Mouse (Mus musculus) liver, embryonic 11.5 days (tissue): ENCODE measurements around the gene Fam50a. TPM values are rescaled to one million over a fixed set of nuclear protein-coding genes. Genes with fewer than 3 reads are reported as not detected.

Source experiments
- ATAC-seq: fragments of 200-750 bp; cut with Nextera tagmentation; replicated peaks from 2 replicates; pipeline ENCODE4 v1.8.0; 2017; ENCODE audit warnings: moderate number of reproducible peaks, mild to moderate bottlenecking, moderate TSS enrichment, moderate library complexity; ENCODE audit not compliant: low FRiP score
- DNase-seq: peaks from one replicate; pipeline ENCODE4 v3.0.0-alpha.2; 2017; ENCODE audit warnings: low spot score
- H3K27ac ChIP-seq: fragments of 300-500 bp; sonication (generic); 2 replicates; pipeline ENCODE4 v1.5.1; 2014; ENCODE audit warnings: mild to moderate bottlenecking, low read depth, low read length, control low read depth
- H3K27me3 ChIP-seq: fragments of 300-500 bp; sonication (generic); replicated peaks from 2 replicates; pipeline ENCODE4 v1.6.1; 2014; ENCODE audit warnings: low read length, mixed read lengths; ENCODE audit not compliant: control insufficient read depth, insufficient read depth
- H3K36me3 ChIP-seq: fragments of 300-500 bp; sonication (generic); 2 replicates; pipeline ENCODE4 v1.6.1; 2014; ENCODE audit warnings: mild to moderate bottlenecking, low read length, moderate library complexity, mixed read lengths; ENCODE audit not compliant: control insufficient read depth, insufficient read depth
- H3K4me1 ChIP-seq: fragments of 300-500 bp; sonication (generic); replicated peaks from 2 replicates; pipeline ENCODE4 v1.6.1; 2014; ENCODE audit warnings: low read length, mixed read lengths; ENCODE audit not compliant: control insufficient read depth, insufficient read depth
- H3K4me2 ChIP-seq: fragments of 300-500 bp; sonication (generic); 2 replicates; pipeline ENCODE4 v1.6.1; 2014; ENCODE audit warnings: mild to moderate bottlenecking, control low read depth, moderate library complexity
- H3K4me3 ChIP-seq: fragments of 300-500 bp; sonication (generic); 2 replicates; pipeline ENCODE4 v1.5.1; 2014; ENCODE audit warnings: low read depth, low read length, control low read depth
- H3K9ac ChIP-seq: fragments of 300-500 bp; sonication (generic); 2 replicates; pipeline ENCODE4 v1.6.1; 2014; ENCODE audit warnings: low read depth, low read length, control low read depth
- H3K9me3 ChIP-seq: fragments of 300-500 bp; sonication (generic); 2 replicates; pipeline ENCODE4 v1.6.1; 2016; ENCODE audit warnings: low read length, inconsistent platforms, mixed read lengths; ENCODE audit not compliant: control insufficient read depth
- WGBS: fragments of 180-500 bp; shearing (Covaris S2); extraction: QIAGEN DNeasy Blood & Tissue Kit; methylation state at CpG from one replicate; pipeline ENCODE4 v1.1.7; 2014; 5-methylcytosine and 5-hydroxymethylcytosine counted together
- polyA plus RNA-seq: library from polyadenylated mRNA; unstranded; fragments of >200 nt; fragmentation: Nextera tagmentation; extraction: Ambion mirVana; gene quantifications from 2 replicates; pipeline ENCODE4 v1.2.1, GENCODE M21; 2014

The Fam50a gene
- polyA plus RNA-seq, 1 experiment from 2014 or later, result 55.0 TPM

DNA sequence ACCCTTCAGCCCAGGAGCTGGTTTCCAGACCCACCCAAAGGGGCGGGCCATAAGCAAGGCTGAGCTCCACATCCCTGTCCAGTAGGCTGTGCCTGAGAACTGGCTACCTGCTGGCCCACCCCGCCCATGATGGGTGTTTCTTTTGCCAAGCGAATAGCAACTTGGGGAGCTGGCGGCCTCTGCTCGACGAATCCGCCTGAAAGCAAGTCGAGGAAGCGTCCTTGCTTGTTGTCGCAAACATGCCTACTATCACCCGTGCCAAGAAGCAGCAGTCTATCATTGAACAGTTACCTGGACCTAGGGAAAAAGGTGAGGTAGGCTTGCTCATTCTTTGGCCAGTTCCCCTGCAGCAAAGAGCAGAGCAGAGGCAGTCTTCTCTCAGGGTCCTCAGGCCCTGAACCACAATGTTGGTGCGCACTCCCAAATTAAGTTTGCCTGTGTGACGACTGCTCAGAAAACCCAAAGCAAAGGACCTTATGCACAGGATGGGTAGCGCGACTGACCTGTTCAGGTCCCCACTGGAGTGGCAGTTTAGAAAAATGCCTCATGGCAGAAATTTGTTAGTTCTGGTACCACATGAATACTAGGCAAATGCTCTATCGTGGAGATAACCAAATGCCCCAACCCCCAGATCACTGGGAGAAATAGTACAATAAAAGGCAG lies 31.0 kb upstream of the Fam50a start, which contains the start of the genes Taz and Dnase1l1:
Gene Taz (plus strand): TSS at position 181 of the 663 bp plus-strand sequence.
Gene Dnase1l1 (minus strand): TSS at position 606 of the 663 bp plus-strand sequence.
- Histone ChIP-seq H3K36me3 (no peaks in the 10 kb centered on the region), H3K4me2 (peak within 1 kb of the TSS; percentile 87), H3K4me1 (0 out of 2 replicates have a peak, but pooled peaks cover 3% of the 10 kb centered on the region), H3K4me3 (peak within 1 kb of the TSS; percentile 71), H3K27me3 (no peaks in the 10 kb centered on the region), H3K9me3 (no peaks in the 10 kb centered on the region), H3K27ac (peak within 1 kb of the TSS; percentile 93), H3K9ac (peak within 1 kb of the TSS; percentile 73)
- ATAC-seq, result peak; percentile 95
- 12% methylated on average over 15 of the region's 16 CpGs for WGBS
- peak; percentile 64 for DNase-seq

DNA sequence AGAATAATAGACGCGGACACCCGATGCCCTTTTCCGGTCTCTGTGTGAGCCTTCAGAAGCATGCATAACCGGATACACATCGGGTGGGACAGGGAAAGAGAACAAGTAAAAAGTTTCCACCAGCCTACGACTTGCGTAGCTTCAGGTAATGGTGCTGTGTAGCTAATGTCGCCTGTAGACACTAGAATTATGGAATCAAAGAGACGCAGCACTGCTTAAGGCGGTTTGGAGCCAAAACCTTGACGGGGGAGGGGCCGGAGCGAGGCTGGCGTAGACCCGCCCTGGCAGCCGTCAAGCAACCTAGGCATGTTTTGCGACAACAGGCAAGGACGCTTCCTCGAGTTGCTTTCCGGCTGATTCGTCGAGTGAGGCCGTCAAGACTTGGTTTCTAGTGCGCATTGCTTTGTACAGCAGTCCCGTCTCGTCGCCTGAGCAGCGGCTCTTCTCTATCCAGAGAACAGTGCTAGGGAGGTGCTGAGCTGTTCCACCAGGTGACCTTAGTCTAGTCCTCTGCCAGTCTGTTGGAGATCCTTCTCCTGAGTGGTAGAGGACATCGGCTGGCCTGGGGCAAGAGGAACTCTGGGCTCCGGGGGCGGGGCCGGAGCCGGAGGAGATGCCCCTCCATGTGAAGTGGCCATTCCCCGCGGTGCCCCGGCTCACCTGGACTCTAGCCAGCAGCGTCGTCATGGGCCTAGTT lies 30.3 kb upstream of the Fam50a start:
- no peaks in the 10 kb centered on the region for H3K36me3 ChIP-seq
- H3K9me3 ChIP-seq, result no peaks in the 10 kb centered on the region
- 0 out of 2 replicates have a peak, but pooled peaks cover 3% of the 10 kb centered on the region for H3K4me1 ChIP-seq
- H3K4me2 ChIP-seq, result peak overlapping the region; percentile 87
- peak overlapping the region; percentile 71 for H3K4me3 ChIP-seq
- ATAC-seq (peak; percentile 64), DNase-seq (peak; percentile 74)
- H3K9ac ChIP-seq, result peak overlapping the region; percentile 73
- 15% methylated on average over 39 of the region's 39 CpGs for WGBS
- H3K27me3 ChIP-seq, result no peaks in the 10 kb centered on the region
- H3K27ac ChIP-seq, result peak overlapping the region; percentile 93

DNA sequence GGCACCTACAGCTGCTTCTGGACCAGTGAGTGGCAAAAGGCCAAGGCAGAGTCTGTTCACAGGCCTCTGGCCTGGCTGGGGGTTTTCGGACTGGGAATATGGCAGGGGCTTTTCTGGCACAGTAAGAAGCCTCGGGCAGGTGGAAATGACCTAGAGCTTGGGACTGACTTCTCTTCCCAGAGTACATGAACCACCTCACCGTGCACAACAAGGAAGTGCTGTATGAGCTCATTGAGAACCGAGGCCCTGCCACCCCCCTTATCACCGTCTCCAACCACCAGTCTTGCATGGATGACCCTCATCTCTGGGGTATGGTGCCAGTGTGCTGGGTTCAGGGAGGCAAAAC lies 29.8 kb upstream of the Fam50a start:
- Histone ChIP-seq H3K27ac (peak overlapping the region; percentile 67; the same call in 1 of the 2 replicates), H3K27me3 (no peaks in the 10 kb centered on the region), H3K9ac (peak overlapping the region; percentile 73), H3K4me2 (peak overlapping the region; percentile 87), H3K4me3 (peak overlapping the region; percentile 71), H3K36me3 (no peaks in the 10 kb centered on the region), H3K4me1 (0 out of 2 replicates have a peak, but pooled peaks cover 3% of the 10 kb centered on the region), H3K9me3 (no peaks in the 10 kb centered on the region)
- ATAC-seq (0 out of 2 replicates have a peak, but pooled peaks have one; percentile 1), DNase-seq (no peak)
- WGBS, result 24% methylated on average over 5 of the region's 5 CpGs

DNA sequence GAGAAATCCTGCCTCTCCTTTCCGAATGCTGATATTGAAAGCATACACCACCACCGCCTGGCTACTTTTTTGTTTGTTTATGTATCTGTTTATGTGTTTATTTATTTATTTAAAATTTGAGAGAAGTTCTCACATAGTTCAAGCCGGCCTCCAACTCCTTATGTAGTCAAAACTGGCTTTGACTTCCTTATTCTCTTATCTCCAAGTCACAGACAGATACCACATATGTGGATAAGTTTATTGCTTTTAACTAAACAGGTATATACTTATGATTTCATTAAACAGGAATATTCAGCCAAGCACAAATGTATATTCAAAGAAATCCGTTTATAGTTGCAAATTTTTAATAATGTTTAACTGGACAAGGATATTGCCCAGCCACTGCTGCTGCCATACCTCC lies 19.4 kb upstream of the Fam50a start:
- WGBS, result 61% methylated on average over 4 of the region's 4 CpGs
- Histone ChIP-seq H3K36me3 (no peaks in the 10 kb centered on the region; the same call in 1 of the 2 replicates), H3K27me3 (no peaks in the 10 kb centered on the region), H3K9me3 (no peaks in the 10 kb centered on the region), H3K27ac (no peak overlapping the region), H3K4me2 (no peak overlapping the region), H3K4me1 (no peaks in the 10 kb centered on the region), H3K9ac (no peak overlapping the region), H3K4me3 (no peak overlapping the region)
- no peak for ATAC-seq
- no peak for DNase-seq

DNA sequence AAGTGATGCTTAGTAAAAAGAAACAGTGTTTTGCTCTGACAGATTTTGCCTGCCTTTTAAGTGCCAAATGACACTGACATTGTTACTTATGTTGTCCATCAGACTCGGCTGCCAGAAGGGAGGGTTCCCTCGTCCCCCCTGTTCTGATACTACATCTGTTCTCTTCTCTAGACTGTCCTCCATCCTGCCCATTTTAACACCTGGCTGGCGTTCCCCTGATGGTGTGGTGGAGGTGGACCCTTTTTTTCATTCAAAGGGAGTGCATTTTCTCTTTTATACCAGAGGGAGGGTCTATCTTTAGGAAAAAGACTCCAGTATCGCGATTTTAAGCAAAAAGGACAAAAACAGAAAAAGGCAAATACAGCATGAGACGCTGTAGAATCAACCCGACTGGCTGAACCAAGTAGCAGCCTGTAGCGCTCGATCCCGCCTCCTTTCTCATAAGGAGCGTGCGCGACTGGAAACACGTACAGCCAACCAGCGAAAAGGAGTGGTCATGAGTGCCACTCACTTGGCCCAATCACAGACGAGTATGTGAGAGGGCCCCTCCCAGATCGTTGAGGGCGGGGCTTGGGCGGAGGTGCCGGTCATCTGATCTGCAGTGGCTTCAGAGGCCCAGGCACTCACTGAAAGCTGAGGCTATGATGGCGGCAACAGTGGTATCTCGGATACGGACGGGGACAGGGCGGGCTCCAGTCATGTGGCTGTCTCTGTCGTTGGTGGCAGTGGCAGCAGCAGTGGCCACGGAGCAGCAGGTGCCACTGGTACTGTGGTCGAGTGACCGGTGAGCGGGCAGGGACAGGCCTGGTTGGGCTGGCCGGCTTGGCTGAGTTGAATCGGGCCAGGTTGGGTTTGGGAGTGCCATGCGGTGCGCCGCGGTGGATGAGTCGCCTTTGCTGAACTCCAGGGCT lies 16.0 kb upstream of the Fam50a start, which contains the start of gene Atp6ap1:
Gene Atp6ap1 (plus strand): TSS at position 560 of the 911 bp plus-strand sequence.
- 14% methylated on average over 37 of the region's 37 CpGs for WGBS
- peak; percentile 97 for ATAC-seq
- H3K36me3 ChIP-seq, result peaks cover 8% of the 10 kb centered on the region; the same call in 1 of the 2 replicates

DNA sequence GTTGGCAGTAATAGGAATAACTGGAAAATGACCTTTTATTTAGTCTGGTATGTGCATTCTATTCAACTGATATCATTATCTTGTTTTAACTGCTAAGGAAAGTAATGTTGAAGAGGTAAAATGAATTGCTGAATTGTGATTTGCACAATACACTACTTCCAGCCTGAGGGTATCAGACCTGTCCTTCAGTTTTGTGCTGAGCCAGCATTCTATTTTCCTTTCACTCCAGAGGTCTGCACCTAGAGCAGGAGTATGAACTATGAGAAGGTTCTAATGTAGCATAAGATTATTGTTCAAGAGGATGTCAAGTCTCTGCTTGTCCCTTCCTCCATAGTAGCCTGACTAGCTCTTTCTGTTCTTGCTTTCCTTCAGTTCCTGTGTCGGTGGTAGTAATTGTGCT lies 14.5 kb upstream of the Fam50a start:
- Histone ChIP-seq H3K27me3 (no peaks in the 10 kb centered on the region), H3K4me3 (no peak overlapping the region), H3K9me3 (no peaks in the 10 kb centered on the region), H3K36me3 (peaks cover 17% of the 10 kb centered on the region; the same call in 1 of the 2 replicates), H3K4me1 (no peaks in the 10 kb centered on the region), H3K9ac (no peak overlapping the region), H3K27ac (no peak overlapping the region), H3K4me2 (peak overlapping the region; percentile 29; the same call in 1 of the 2 replicates)
- WGBS, result 80% methylated on average over 1 of the region's 1 CpGs
- no peak for DNase-seq
- no peak for ATAC-seq

More for the DNA sequence above, 16.0 kb upstream of the Fam50a start, which contains the start of gene Atp6ap1:
- H3K9me3 ChIP-seq, result no peaks in the 10 kb centered on the region
- no peaks in the 10 kb centered on the region for H3K4me1 ChIP-seq
- H3K27me3 ChIP-seq, result no peaks in the 10 kb centered on the region
- H3K4me3 ChIP-seq, result peak within 1 kb of the TSS; percentile 72
- peak within 1 kb of the TSS; percentile 82 for H3K4me2 ChIP-seq
- DNase-seq, result peak; percentile 87
- peak within 1 kb of the TSS; percentile 84 for H3K9ac ChIP-seq
- H3K27ac ChIP-seq, result peak within 1 kb of the TSS; percentile 52; the same call in 1 of the 2 replicates

DNA sequence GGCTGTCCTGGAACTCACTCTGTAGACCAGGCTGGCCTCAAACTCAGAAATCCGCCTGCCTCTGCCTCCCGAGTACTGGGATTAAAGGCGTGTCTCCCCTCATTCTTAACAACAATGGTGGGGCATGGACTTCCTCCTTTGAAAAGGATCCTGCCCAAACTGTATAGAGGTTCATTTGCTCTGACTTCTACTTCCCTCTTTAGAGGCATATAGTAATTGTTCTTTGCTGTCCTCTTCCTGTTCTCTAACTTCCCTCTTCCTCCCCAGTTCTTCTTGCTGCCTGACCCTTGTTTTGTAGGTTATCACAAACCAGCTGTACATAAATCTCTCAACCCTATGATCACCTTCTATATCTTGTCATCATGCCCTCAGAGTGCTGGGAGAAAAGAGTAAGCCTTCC lies 13.1 kb upstream of the Fam50a start:
- DNase-seq (no peak), ATAC-seq (no peak)
- Histone ChIP-seq H3K27me3 (no peaks in the 10 kb centered on the region), H3K4me3 (no peak overlapping the region), H3K9me3 (no peaks in the 10 kb centered on the region), H3K36me3 (peaks cover 18% of the 10 kb centered on the region; the same call in 1 of the 2 replicates), H3K4me2 (no peak overlapping the region), H3K9ac (no peak overlapping the region), H3K4me1 (no peaks in the 10 kb centered on the region), H3K27ac (no peak overlapping the region)
- WGBS, result 66% methylated on average over 3 of the region's 3 CpGs
